Mouse (Mus musculus) natural killer cell, adult 2 months (primary cell): Measurements from ENCODE around the gene Spata2.
A peak's percentile ranks its signal among the peaks of the same experiment; 100 is the strongest.

Source experiments
- DNase-seq, 2 experiments: peaks; one replicate each; pipeline ENCODE4 v3.0.0; 2022; ENCODE audit warnings: low spot score in 2 of 2

The Spata2 gene

GRCm38 (mm10) chr2:167510485-167510884, 17.8 kb upstream of the Spata2 start:
- no peak for DNase-seq

- DNase-seq = no peak
Measured at GRCm38 (mm10) chr2:167508569-167508968, 15.9 kb upstream of the Spata2 start.

DNA sequence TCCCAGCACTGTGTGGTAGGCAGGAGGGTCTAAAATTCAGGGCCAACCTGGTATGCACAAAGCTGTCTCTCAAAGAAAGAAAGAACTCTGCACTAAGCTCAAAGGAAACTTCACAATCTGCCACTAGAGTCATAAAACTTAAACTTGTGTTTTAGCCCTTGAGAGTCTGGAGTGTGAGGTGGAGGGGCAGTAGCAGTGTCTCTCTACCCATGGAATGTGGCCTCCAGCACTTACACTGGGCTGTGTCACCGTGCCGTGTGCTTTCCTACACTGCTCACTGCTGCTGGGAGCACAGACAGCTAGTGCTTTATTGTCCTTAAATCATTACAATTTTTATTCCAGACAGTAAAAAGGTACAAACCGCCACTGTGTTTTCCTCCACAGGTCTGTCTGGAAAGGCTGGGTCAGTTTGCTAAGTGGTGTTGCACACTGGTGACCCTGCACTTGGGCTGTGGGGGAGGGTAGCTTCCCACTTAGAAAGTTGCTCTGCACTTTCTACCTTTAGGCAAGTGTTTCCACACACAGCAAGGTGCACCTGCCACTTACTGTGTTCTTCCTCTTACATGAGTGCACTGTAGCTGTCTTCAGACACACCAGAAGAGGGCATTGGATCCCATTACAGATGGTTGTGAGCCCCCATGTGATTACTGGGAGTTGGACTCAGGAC, 15.2 kb upstream of the Spata2 start:
- no peak for DNase-seq

- no peak for DNase-seq
Measured at GRCm38 (mm10) chr2:167506546-167507260, 14.0 kb upstream of the Spata2 start.

GRCm38 (mm10) chr2:167505127-167505526, 12.4 kb upstream of the Spata2 start:
- peak; percentile 59 to 61 for DNase-seq

DNA sequence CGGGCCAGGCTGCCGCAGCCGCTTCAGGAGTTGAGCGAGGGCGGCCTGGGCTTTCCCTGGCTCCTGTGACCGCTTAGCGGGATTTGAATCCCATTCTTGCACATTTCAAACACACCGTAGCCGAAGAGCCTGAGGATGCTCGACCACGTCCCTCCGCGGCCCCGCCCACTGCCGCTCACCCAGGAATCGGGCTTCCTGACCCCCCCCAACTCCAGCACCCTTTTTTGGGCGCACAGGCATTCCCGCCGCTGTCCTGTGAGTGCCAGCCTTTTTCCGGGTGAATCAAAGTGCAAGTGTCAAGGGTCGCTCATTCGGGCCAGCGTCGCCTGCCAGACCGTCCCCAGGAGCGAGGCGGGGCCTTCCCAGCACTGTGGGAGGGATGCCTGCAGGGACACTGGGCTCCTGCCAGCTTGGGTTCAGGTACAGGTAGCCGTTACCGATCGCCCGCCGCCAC, 11.2 kb upstream of the Spata2 start:
- DNase-seq = no peak

DNA sequence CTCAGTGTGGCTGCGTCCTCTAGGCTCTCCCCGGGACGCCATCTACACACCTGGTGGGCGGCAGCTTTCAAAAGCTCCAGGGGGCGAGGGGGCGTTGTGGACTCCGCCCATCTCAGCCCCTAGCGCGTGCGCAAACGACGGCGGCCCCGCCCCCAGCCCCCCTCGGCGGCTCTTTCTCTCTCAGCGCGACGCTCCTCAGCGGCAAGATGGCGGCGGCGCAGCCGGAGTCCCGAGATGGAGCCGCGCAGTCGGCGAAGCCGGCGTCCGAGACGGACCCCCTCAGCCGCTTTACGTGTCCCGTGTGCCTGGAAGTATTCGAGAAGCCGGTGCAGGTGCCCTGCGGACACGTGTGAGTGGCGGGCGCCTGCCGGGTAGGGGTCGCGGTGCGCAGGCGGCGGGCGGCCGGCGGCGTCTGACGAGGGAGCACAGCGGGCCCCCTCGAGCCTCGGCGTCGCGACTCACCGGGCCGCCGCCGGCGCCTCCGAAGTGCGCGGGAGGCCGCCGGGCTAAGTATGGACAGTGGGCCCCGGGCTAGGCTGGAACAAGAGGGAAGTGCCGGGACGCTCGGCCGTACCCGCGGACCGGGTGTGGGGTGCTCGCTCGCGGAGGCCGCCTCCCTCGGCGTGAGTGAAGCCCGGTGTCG, 10.7 kb upstream of the Spata2 start:
- peak; percentile 85 to 91 for DNase-seq

- no peak for DNase-seq
Measured at GRCm38 (mm10) chr2:167502554-167503252, 10.0 kb upstream of the Spata2 start.

DNA sequence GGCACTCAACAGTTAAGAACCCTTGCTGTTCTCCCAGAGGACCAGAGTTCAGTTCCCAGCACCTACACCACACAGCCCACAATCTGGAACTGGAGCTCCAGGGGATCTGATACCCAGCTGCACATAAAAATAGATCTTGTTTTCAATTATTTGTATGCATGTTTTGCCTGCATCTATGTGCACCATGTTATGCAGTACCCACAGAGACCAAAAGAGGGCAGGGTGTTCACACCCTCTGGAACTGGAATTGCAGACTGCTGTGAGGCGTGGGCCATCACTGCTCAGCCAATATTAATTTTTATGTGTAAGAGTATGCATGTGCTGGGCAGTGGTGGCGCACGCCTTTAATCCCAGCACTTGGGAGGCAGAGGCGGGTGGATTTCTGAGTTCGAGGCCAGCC, 4.6 kb upstream of the Spata2 start:
- peak; percentile 47 to 69 for DNase-seq

DNA sequence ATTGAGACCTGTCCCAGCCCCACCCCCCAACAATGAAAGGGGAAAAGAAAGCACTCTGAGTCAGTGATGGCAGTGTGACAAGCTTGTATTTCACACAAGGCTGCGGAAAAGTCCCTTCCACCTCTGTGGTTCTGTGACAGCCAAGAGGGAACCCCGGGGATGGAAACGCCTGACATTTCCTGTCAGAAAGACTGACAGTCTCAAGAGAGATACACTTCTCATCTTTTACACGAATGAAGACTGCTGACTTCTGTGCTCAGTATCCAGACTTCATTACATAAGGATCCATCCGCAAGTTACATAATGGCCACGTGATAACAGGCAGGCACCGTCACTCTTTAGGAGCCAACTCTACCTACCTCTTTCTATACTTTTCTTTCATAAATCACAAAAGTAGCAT, 3.8 kb upstream of the Spata2 start:
- peak; percentile 48 to 56 for DNase-seq

- DNase-seq = peak in 1 of 2 experiments; percentile 26
Measured at GRCm38 (mm10) chr2:167491757-167492708, 654 bp downstream of the Spata2 start, which contains the start of gene Rnf114. Gene Rnf114 (plus strand): TSS chr2:167492645.

- DNase-seq = no peak
Measured at GRCm38 (mm10) chr2:167490813-167491525, 1.7 kb downstream of the Spata2 start.

GRCm38 (mm10) chr2:167487994-167488393, 4.7 kb downstream of the Spata2 start:
- DNase-seq = no peak

DNA sequence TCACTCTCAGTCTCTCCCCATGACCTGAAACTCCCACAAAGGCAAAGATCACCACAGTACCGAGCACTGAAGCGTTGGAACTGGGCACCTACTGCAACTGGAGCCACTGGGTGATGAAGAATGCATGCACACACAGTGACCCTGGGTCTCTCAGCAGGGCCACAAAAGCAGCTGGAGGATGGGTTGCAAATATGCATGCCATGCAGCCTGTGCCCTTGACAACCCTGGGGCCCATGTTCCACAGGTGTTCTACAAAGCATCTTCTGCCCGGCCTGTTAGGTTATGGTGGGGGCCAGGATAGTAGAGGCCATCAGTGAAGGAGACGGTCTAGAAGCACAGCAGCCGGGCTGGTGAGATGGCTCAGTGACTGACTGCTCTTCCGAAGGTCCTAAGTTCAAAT, 5.1 kb downstream of the Spata2 start:
- no peak for DNase-seq

GRCm38 (mm10) chr2:167486573-167486972, 6.1 kb downstream of the Spata2 start:
- no peak for DNase-seq

- peak; percentile 32 to 52 for DNase-seq
Measured at GRCm38 (mm10) chr2:167485501-167486377, 6.9 kb downstream of the Spata2 start.

GRCm38 (mm10) chr2:167484932-167485331, 7.8 kb downstream of the Spata2 start:
- no peak for DNase-seq

DNA sequence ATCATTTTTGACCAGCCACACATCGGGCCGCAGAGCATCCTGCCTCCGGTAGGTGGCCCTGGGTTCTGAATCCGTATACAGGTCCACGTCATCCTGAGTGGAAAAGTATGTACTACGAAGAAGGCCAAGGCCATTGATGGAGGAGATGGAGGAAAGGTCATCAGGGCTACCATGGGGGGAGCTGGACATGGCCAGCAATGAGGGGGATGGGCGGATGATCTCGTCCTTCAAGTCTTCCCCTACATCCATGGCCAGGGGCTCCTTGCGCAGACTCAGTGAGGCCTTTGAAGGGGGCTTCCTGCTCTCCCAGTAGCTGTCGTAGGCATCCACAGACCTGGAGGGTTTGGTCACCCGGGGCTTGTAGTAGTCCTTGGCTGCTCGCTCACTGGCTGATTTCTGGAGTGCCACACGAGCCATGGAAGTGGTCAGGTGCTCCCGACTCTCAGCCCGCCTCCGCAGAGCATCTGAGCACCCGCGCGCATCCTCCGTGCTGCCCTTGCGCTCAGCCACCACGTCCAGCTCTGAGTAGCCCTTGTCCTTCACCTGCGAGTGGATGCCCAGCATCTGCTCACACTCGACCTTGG, 8.8 kb downstream of the Spata2 start:
- DNase-seq = no peak
